Mouse (Mus musculus): Measurements from ENCODE around the gene Il1f10.

GRCm38 (mm10) chr2:24273619-24274018 lies 17.4 kb upstream of the Il1f10 start:
- TF ChIP-seq CTCF (IDR thresholded peaks at IDR 0.05; ENCODE audit: insufficient read depth, low read length), result no peak
- TF ChIP-seq POLR2A (IDR thresholded peaks at IDR 0.05; ENCODE audit: borderline replicate concordance, extremely low read depth, low read depth, low read length), result no peak
